Mouse (Mus musculus): ENCODE data around the gene Olfr59. TPM values are rescaled to one million over a fixed set of nuclear protein-coding genes. Genes with fewer than 3 reads are reported as not detected.

Gene Olfr59
- not detected for total RNA-seq (2021)
- long read RNA-seq, experiment 1 = 0 reads
- long read RNA-seq, experiment 2 = 0 reads

DNA sequence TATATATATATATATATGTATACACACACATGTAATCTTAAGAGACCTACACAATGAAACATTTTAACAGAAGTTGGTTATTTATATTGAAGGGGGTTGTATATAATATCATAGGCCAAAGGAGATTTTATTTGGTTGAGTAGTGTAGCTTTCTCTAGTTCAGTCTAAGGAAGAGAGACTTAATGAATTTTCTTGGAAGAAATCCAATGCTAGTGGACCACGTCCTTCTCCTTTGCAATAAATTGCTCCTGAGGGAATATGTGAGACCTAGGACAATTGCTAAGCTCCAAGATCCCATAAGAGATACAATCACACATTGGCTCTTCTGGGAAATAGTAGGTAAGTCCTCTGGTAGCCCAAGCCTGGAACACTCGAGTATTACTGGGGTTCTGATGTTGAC is at the start of gene Olfr59:
Olfr59 (plus strand) TSS at position 301 of the 400 bp plus-strand sequence.
- DNase-seq = no peak

DNA sequence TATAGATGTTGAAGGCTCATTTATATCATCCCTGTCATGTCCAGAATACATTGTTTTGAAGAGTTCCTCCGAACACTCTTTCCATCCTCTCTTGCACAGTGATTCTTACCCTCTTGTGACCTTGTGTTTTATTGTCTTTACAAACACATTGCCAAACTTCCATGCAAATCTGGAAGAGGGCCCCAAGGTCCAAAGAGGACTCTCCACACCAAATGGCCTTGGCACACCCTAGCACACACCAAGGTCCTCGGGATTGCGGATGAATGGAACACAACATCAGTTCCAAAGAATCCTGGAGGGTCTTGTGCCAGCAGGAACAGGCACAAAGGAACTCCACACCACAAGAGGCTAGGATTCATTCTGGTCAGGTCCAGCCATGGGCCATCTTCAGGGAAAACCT is 42.3 kb upstream of the Olfr59 start:
- no peak for DNase-seq

- no peak for DNase-seq
Measured at GRCm38 (mm10) chr11:74259508-74259907, 24.0 kb upstream of the Olfr59 start, which contains the start of gene Olfr406. Olfr406 (plus strand) TSS chr11:74259808.

- no peak for DNase-seq
Measured at GRCm38 (mm10) chr11:74287256-74287655, 3.7 kb downstream of the Olfr59 start.

- no peak for DNase-seq
Measured at GRCm38 (mm10) chr11:74326044-74326443, 42.5 kb downstream of the Olfr59 start.

GRCm38 (mm10) chr11:74328781-74329180 is 45.2 kb downstream of the Olfr59 start:
- no peak for DNase-seq

- no peak for DNase-seq
Measured at GRCm38 (mm10) chr11:74337931-74338330, 54.4 kb downstream of the Olfr59 start, which contains the start of gene Olfr410. Olfr410 (minus strand) TSS chr11:74338031.

Other genes with a start within 250 kb of the Olfr59 start
- not detected for gene Olfr139, start 227.2 kb upstream of the Olfr59 start, total RNA-seq (2021)
- gene Olfr399, start 227.1 kb upstream of the Olfr59 start, total RNA-seq (2021) = not detected
- gene Zfp616, start 213.8 kb upstream of the Olfr59 start, total RNA-seq (2021) = not detected
- gene Olfr401, start 170.0 kb upstream of the Olfr59 start, total RNA-seq (2021) = not detected
- gene Olfr402, start 130.2 kb upstream of the Olfr59 start, total RNA-seq (2021) = not detected
- gene Olfr403, start 97.5 kb upstream of the Olfr59 start, total RNA-seq (2021) = not detected
- not detected for gene Olfr43, start 72.4 kb upstream of the Olfr59 start, total RNA-seq (2021)
- gene Olfr406, start 23.9 kb upstream of the Olfr59 start, total RNA-seq (2021) = not detected
- gene Olfr410, start 54.3 kb downstream of the Olfr59 start, total RNA-seq (2021) = not detected
- gene Olfr411, start 68.9 kb downstream of the Olfr59 start, total RNA-seq (2021) = not detected
- gene Olfr412, start 78.3 kb downstream of the Olfr59 start, total RNA-seq (2021) = not detected